Mouse (Mus musculus) limb, embryonic 13.5 days (tissue): ENCODE measurements at regions not wholly inside any gene's neighbourhood (a gene's known extent, or its start where the extent isn't known, plus 50 kb on each side); places are given as distances from the start of the nearest gene placed in this dataset.
A peak's percentile ranks its signal among the peaks of the same experiment; 100 is the strongest.

ENCODE experiments used
- ATAC-seq: fragments of 200-750 bp; cut with Nextera tagmentation; 2 replicates; pipeline ENCODE4 v1.8.0; 2017; ENCODE audit warnings: low read depth, moderate number of reproducible peaks, moderate TSS enrichment; ENCODE audit not compliant: low FRiP score
- H3K27ac ChIP-seq: fragments of 300-500 bp; sonication (generic); 2 replicates; pipeline ENCODE4 v1.5.1; 2015; ENCODE audit warnings: inconsistent platforms, mild to moderate bottlenecking, moderate library complexity
- H3K27me3 ChIP-seq: fragments of 300-500 bp; sonication (generic); 2 replicates; pipeline ENCODE4 v1.6.1; 2015; ENCODE audit warnings: mild to moderate bottlenecking, inconsistent platforms
- H3K36me3 ChIP-seq: fragments of 300-500 bp; sonication (generic); 2 replicates; pipeline ENCODE4 v1.6.1; 2015; ENCODE audit warnings: inconsistent platforms, mild to moderate bottlenecking, moderate library complexity
- H3K4me1 ChIP-seq: fragments of 300-500 bp; sonication (generic); 2 replicates; pipeline ENCODE4 v1.6.1; 2015; ENCODE audit warnings: inconsistent platforms
- H3K4me2 ChIP-seq: fragments of 300-500 bp; sonication (generic); replicated peaks from 2 replicates; pipeline ENCODE4 v1.6.1; 2015; ENCODE audit warnings: inconsistent platforms, mild to moderate bottlenecking, moderate library complexity
- H3K4me3 ChIP-seq: fragments of 300-500 bp; sonication (generic); 2 replicates; pipeline ENCODE4 v1.5.1; 2015; ENCODE audit warnings: moderate library complexity, mild to moderate bottlenecking, inconsistent platforms
- H3K9ac ChIP-seq: fragments of 300-500 bp; sonication (generic); 2 replicates; pipeline ENCODE4 v1.6.1; 2015; ENCODE audit warnings: mild to moderate bottlenecking, inconsistent platforms
- H3K9me3 ChIP-seq: fragments of 300-500 bp; sonication (generic); 2 replicates; pipeline ENCODE4 v1.6.1; 2016; ENCODE audit warnings: inconsistent platforms
- WGBS: fragments of 180-500 bp; shearing (Covaris S2); methylation state at CpG from one replicate; pipeline ENCODE4 v1.1.7; 2015; 5-methylcytosine and 5-hydroxymethylcytosine counted together

DNA sequence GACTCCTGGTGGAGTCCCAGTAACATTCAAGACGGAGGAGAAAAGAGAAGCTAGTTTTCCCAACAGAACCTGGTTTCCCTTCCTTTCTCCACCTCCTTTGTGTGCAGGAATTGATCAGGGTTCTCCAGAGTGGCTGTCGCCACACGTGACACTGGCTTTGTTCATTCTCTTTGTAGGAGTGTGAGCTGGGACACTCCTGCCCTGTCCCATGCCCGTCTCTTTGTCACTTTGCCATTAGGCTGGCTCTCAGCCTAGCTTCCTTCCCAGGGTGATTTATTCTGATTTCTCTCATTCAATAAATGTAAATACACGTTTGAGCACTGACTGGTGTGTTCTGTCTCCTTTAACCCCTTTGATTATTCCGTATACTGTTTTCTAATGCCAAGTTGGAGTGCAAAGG is 55.3 kb upstream of the Fndc3b start:
- Histone ChIP-seq H3K36me3 (no peaks in the 10 kb centered on the region), H3K9ac (no peak overlapping the region), H3K4me3 (no peak overlapping the region), H3K27ac (peak overlapping the region; percentile 6; the same call in 1 of the 2 replicates), H3K9me3 (no peaks in the 10 kb centered on the region), H3K4me2 (no peak overlapping the region), H3K27me3 (no peaks in the 10 kb centered on the region), H3K4me1 (peaks cover 17% of the 10 kb centered on the region)
- WGBS = 75% methylated on average over 6 of the region's 6 CpGs
- ATAC-seq = no peak

DNA sequence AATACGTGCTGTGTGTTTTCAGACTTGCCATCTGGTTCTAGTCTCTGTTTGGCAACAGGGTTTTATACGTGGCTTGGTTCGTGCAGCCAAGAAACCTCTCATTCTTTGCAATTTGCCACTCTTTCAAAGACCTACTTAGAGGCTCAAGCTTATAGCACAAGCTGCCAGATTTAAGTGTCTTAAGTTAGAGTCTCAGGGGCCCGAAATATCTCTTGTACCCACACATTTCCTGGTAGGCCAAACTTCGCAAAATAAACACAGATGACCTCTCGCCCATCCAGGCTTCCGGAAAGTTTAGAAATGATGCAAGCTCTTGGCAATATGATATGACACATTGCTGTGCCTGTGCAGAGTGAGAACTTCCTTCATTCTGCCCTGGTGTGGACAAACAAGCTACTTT is 54.8 kb upstream of the Fndc3b start:
- H3K4me1 ChIP-seq = peaks cover 17% of the 10 kb centered on the region

DNA sequence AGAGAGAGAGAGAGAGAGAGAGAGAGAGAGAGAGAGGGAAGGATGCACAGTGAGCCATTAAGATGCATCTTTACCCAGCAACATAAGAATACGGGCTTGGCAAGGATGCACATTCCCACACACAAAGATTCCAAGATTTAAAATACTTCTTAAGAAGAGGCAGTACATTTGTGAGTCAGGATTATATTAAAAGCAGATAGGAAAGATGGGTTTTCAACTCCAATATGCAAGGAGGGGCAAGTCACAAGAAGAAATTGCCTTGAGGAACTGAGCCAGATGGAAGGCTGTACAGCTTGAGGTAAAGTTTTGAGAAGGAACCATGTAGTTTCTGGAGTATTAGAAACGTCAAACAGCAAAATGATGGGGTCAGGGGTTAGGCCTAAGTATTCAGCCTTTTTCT is 53.4 kb upstream of the Fndc3b start:
- WGBS = 65% methylated on average over 2 of the region's 2 CpGs
- Histone ChIP-seq H3K4me1 (peaks cover 17% of the 10 kb centered on the region), H3K4me3 (no peak overlapping the region), H3K27ac (no peak overlapping the region), H3K4me2 (no peak overlapping the region), H3K27me3 (no peaks in the 10 kb centered on the region), H3K36me3 (no peaks in the 10 kb centered on the region), H3K9ac (no peak overlapping the region), H3K9me3 (no peaks in the 10 kb centered on the region)
- no peak for ATAC-seq

More for the DNA sequence above, 54.8 kb upstream of the Fndc3b start:
- no peak overlapping the region for H3K4me3 ChIP-seq
- no peak overlapping the region for H3K4me2 ChIP-seq
- ATAC-seq = no peak
- H3K9ac ChIP-seq = no peak overlapping the region
- WGBS = 52% methylated on average over 7 of the region's 7 CpGs
- H3K27me3 ChIP-seq = no peaks in the 10 kb centered on the region
- H3K27ac ChIP-seq = peak overlapping the region; percentile 6; the same call in 1 of the 2 replicates
- H3K9me3 ChIP-seq = no peaks in the 10 kb centered on the region
- no peaks in the 10 kb centered on the region for H3K36me3 ChIP-seq

DNA sequence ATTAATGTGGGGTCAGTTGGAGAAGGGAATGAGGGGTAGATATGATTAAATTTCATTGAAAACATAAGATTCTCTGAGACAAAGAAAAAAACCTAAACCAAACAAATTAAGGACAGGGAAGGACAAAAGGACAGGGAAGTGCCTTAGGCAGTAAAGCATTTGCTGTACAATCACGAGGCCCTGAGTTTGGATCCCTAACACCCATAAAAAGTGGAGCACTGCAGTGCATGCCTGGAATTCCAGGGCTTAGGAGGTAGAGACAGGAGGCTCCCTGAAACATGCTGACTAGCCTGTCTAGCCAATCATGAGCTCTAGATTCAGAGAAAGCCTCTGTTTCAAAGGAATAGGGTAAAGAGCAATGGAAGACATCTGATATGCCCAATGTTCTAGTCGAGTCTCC is 49.9 kb upstream of the Fndc3b start:
- no peak overlapping the region for H3K4me3 ChIP-seq
- H3K4me2 ChIP-seq = no peak overlapping the region
- no peak for ATAC-seq
- 50% methylated on average over 2 of the region's 2 CpGs for WGBS
- H3K27ac ChIP-seq = no peak overlapping the region
- H3K27me3 ChIP-seq = no peaks in the 10 kb centered on the region
- no peak overlapping the region for H3K9ac ChIP-seq
- H3K4me1 ChIP-seq = peaks cover 16% of the 10 kb centered on the region
- H3K9me3 ChIP-seq = no peaks in the 10 kb centered on the region
- H3K36me3 ChIP-seq = no peaks in the 10 kb centered on the region
